Mouse (Mus musculus): ENCODE data around the gene BC004004.
"Not testable (repeated sequence)": the region's sequence is repeated elsewhere in the genome, so short reads cannot be mapped to it uniquely, and the experiment has no call there.

The BC004004 gene

GRCm38 (mm10) chr17:29297813-29298212 is 29.2 kb downstream of the BC004004 start:
- no peak for DNase-seq (ENCODE audit: low spot score in 2 of 2)

- DNase-seq (ENCODE audit: low spot score in 2 of 2): no peak
These were observed 30.7 kb downstream of the BC004004 start for GRCm38 (mm10) chr17:29299282-29299681.

GRCm38 (mm10) chr17:29300926-29301325 is 32.3 kb downstream of the BC004004 start:
- DNase-seq (ENCODE audit: low spot score in 2 of 2): no peak

- no peak for DNase-seq (ENCODE audit: low spot score in 2 of 2)
These were observed 32.8 kb downstream of the BC004004 start for GRCm38 (mm10) chr17:29301421-29301820.

- DNase-seq (ENCODE audit: low spot score in 2 of 2): peak; percentile 53 to 69
These were observed 33.6 kb downstream of the BC004004 start for GRCm38 (mm10) chr17:29302149-29302548.

- DNase-seq (ENCODE audit: low spot score in 2 of 2): no peak
These were observed 34.5 kb downstream of the BC004004 start for GRCm38 (mm10) chr17:29303087-29303486.

- DNase-seq (ENCODE audit: low spot score in 2 of 2): no peak
These were observed 35.3 kb downstream of the BC004004 start for GRCm38 (mm10) chr17:29303856-29304255.

GRCm38 (mm10) chr17:29304376-29305057 is 35.9 kb downstream of the BC004004 start:
- peak; percentile 57 to 72 for DNase-seq (ENCODE audit: low spot score in 2 of 2)

GRCm38 (mm10) chr17:29305058-29305806 is 36.6 kb downstream of the BC004004 start:
- DNase-seq (ENCODE audit: low spot score in 2 of 2): peak; percentile 56 to 61

GRCm38 (mm10) chr17:29305871-29306270 is 37.3 kb downstream of the BC004004 start:
- no peak for DNase-seq (ENCODE audit: low spot score in 2 of 2)

- DNase-seq (ENCODE audit: low spot score in 2 of 2): peak; percentile 49 to 66
These were observed 41.6 kb downstream of the BC004004 start for GRCm38 (mm10) chr17:29310056-29310623.

GRCm38 (mm10) chr17:29311602-29312001 is 43.0 kb downstream of the BC004004 start:
- DNase-seq (ENCODE audit: low spot score in 2 of 2): no peak

- no peak for DNase-seq (ENCODE audit: low spot score in 2 of 2)
These were observed 43.5 kb downstream of the BC004004 start for GRCm38 (mm10) chr17:29312082-29312481.

- no peak for DNase-seq (ENCODE audit: low spot score in 2 of 2)
These were observed 44.7 kb downstream of the BC004004 start for GRCm38 (mm10) chr17:29313300-29313699.

- no peak for DNase-seq (ENCODE audit: low spot score in 2 of 2)
These were observed 47.3 kb downstream of the BC004004 start for GRCm38 (mm10) chr17:29315672-29316465.

- DNase-seq (ENCODE audit: low spot score in 2 of 2): no peak
These were observed 48.3 kb downstream of the BC004004 start for GRCm38 (mm10) chr17:29316891-29317290.

- not testable (repeated sequence) for DNase-seq (ENCODE audit: low spot score in 2 of 2)
These were observed 48.8 kb downstream of the BC004004 start, which contains the start of gene Pi16 for GRCm38 (mm10) chr17:29317380-29317779. Pi16 (plus strand) TSS chr17:29317680.

- peak in 1 of 2 experiments; percentile 41 for DNase-seq (ENCODE audit: low spot score in 2 of 2)
These were observed 50.2 kb downstream of the BC004004 start for GRCm38 (mm10) chr17:29318731-29319250.

- no peak for DNase-seq (ENCODE audit: low spot score in 2 of 2)
These were observed 50.9 kb downstream of the BC004004 start for GRCm38 (mm10) chr17:29319476-29319875.

- DNase-seq (ENCODE audit: low spot score in 2 of 2): peak in 1 of 2 experiments; percentile 15
These were observed 51.5 kb downstream of the BC004004 start for GRCm38 (mm10) chr17:29319881-29320639.

Data from heart, adult 9 months (tissue).